Mouse (Mus musculus) ES-E14 (cell line): ENCODE measurements around the gene Rims1. TPM values are rescaled to one million over a fixed set of nuclear protein-coding genes. Genes with fewer than 3 reads are reported as not detected.

Experiments
- DNase-seq: peaks from one replicate; pipeline ENCODE4 v3.0.0-alpha.2; 2013; ENCODE audit warnings: low read depth, low spot score
- H3K27ac ChIP-seq: 2 replicates; pipeline ENCODE4 v1.5.1; 2012; ENCODE audit warnings: low read depth, mild to moderate bottlenecking, low read length, moderate library complexity, mixed read lengths; ENCODE audit not compliant: poor library complexity, insufficient read depth, severe bottlenecking
- H3K36me3 ChIP-seq: 2 replicates; pipeline ENCODE4 v1.6.1; 2012; ENCODE audit warnings: mild to moderate bottlenecking, low read length, moderate library complexity, mixed read lengths; ENCODE audit not compliant: control insufficient read depth, poor library complexity, insufficient read depth, severe bottlenecking
- H3K4me1 ChIP-seq, 2 experiments: fragments of 150-350 bp in 1 of 2; sonication (generic) in 1 of 2; 2 replicates each; pipeline ENCODE4 v1.6.1; 2012; ENCODE audit warnings: low read length in 2 of 2, mild to moderate bottlenecking in 1 of 2, mixed read lengths in 1 of 2; ENCODE audit not compliant: control insufficient read depth in 2 of 2, insufficient read depth in 2 of 2, poor library complexity in 1 of 2
- H3K4me3 ChIP-seq, 2 experiments: fragments of 150-350 bp in 1 of 2; sonication (generic) in 1 of 2; 2 replicates each; pipeline ENCODE4 v1.5.1; 2012; ENCODE audit warnings: low read length in 2 of 2, low read depth in 1 of 2, mild to moderate bottlenecking in 1 of 2, mixed read lengths in 1 of 2; ENCODE audit not compliant: insufficient read depth in 1 of 2, poor library complexity in 1 of 2, severe bottlenecking in 1 of 2
- H3K9ac ChIP-seq: 2 replicates; pipeline ENCODE4 v1.6.1; 2012; ENCODE audit warnings: low read depth, mild to moderate bottlenecking, low read length, mixed read lengths; ENCODE audit not compliant: poor library complexity, insufficient read depth, severe bottlenecking
- H3K9me3 ChIP-seq: fragments of 150-350 bp; sonication (generic); 2 replicates; pipeline ENCODE4 v1.6.1; 2012; ENCODE audit warnings: low read depth, mild to moderate bottlenecking, low read length; ENCODE audit not compliant: control insufficient read depth, insufficient read depth
- CHD2 ChIP-seq: IDR thresholded peaks from 2 replicates; pipeline ENCODE4 v1.6.1; 2014; ENCODE audit warnings: mild to moderate bottlenecking, low read depth, low read length, inconsistent platforms
- HCFC1 ChIP-seq: IDR thresholded peaks from 2 replicates; pipeline ENCODE4 v1.6.1; 2012; ENCODE audit warnings: low read length, inconsistent platforms, borderline replicate concordance; ENCODE audit not compliant: insufficient read depth
- MAFK ChIP-seq: IDR thresholded peaks from 2 replicates; pipeline ENCODE4 v1.6.1; 2014; ENCODE audit warnings: mild to moderate bottlenecking, low read depth, low read length, inconsistent platforms; ENCODE audit not compliant: insufficient read depth
- ZC3H11A ChIP-seq: IDR thresholded peaks from 2 replicates; pipeline ENCODE4 v1.6.1; 2012; ENCODE audit warnings: low read depth, mild to moderate bottlenecking, inconsistent platforms, low read length, borderline replicate concordance
- ZNF384 ChIP-seq: IDR thresholded peaks from 2 replicates; pipeline ENCODE4 v1.6.1; 2012; ENCODE audit warnings: low read depth, low read length, inconsistent platforms
- in situ Hi-C, 2 experiments: fragments of 600-800 bp; cut with MboI; formaldehyde crosslinking; loops; one replicate each; pipeline ENCODE4 v1.15.1; 2025; ENCODE audit warnings: low sequenced_read_pairs in 2 of 2, inconsistent platforms in 1 of 2; ENCODE audit not compliant: unreplicated experiment in 2 of 2
- total RNA-seq: library from RNA; depleted of rRNA; stranded (reverse); fragments of 300-350 nt; gene quantifications from 2 replicates; pipeline ENCODE4 v1.2.3, GENCODE M21; 2012

The Rims1 gene
- total RNA-seq, 1 experiment, result 1.4 TPM

DNA sequence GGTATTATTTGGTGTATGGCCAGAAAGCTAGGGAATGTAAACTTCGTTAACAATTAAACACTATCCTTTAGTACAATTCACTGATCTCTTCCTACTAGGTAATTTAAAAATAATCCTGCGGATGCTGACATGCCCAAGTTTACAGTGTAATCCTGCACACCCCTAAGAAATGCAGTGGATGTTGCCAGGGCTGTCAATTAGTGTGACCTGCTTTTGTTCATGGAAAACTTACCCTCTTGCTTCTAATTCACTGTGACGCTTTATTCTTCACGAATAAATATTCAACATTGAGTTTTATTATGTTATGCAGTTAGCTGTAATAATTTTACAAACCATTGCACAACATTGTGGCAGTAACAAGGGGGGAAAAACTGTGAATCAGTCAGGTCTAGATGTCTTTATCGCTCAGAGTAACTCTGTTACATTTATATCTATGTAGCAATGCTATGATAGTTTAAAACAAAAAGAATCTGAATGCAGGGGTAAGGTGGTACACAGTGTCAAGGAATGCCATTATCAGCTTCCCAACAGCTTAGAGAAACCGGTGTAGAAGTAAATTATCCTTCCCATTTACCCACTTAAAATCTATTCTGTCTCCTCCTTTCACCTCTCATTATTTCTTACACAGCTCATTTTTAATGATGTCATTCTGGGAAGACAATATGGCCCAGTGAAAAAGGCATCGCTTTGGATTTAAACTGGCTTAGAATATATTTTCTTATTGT, 35.1 kb downstream of the Rims1 start:
- no peak for DNase-seq
- Histone ChIP-seq H3K4me3 (no peak overlapping the region), H3K4me1 (no peaks in the 10 kb centered on the region), H3K9me3 (no peaks in the 10 kb centered on the region), H3K9ac (no peak overlapping the region), H3K27ac (no peak overlapping the region), H3K36me3 (no peaks in the 10 kb centered on the region)
- in situ Hi-C loops, result no loop called here
- TF ChIP-seq HCFC1, result no peak
- TF ChIP-seq MAFK, result no peak
- TF ChIP-seq ZNF384, result no peak
- no peak for TF ChIP-seq ZC3H11A
- no peak for TF ChIP-seq CHD2

DNA sequence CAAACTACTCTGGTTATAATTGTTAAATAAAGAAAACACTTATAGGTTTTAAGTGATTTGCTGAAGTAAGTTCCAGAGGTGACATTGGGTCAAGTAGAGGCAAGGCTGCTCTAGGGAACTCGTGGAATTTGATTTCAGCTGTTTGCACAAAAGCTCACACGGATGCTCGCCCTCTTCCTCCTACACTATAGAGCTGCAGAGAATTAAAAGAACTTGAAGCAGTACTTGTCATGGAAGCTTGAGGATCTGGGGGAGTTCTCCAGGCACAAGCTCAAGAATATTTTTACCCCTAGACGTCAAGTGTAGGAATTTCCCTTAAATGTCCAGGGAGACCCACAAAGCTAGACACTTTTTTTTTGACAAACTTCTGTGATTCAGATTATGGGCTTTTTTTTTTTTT, 42.4 kb downstream of the Rims1 start:
- in situ Hi-C loops, result no loop called here
- Histone ChIP-seq H3K9me3 (no peaks in the 10 kb centered on the region), H3K36me3 (no peaks in the 10 kb centered on the region), H3K4me1 (no peaks in the 10 kb centered on the region), H3K9ac (no peak overlapping the region), H3K4me3 (no peak overlapping the region), H3K27ac (no peak overlapping the region)
- no peak for DNase-seq
- TF ChIP-seq HCFC1, result no peak
- TF ChIP-seq ZNF384, result no peak
- no peak for TF ChIP-seq MAFK
- TF ChIP-seq CHD2, result no peak
- no peak for TF ChIP-seq ZC3H11A

DNA sequence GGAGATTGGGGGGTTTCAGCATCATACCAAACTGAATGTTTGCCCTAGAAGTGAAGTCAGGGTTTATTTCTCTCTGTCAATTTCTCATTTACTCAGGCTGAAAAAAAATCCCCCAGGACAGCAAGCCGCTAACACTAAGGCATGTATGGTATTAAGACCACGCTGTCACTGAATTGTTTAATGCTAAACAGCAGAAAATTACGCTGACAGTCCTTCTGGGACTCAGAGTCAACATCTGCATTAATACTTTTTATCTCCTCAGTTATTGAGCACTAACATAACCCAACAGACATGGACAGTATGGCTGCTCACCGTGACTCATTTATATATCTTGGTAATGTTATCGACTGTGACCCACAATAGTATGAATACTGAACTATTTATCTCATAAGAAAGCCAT, 43.0 kb downstream of the Rims1 start:
- Histone ChIP-seq H3K27ac (no peak overlapping the region), H3K4me3 (no peak overlapping the region), H3K36me3 (no peaks in the 10 kb centered on the region), H3K9me3 (no peaks in the 10 kb centered on the region), H3K9ac (no peak overlapping the region), H3K4me1 (no peaks in the 10 kb centered on the region)
- no peak for TF ChIP-seq ZC3H11A
- TF ChIP-seq HCFC1, result no peak
- TF ChIP-seq CHD2, result no peak
- TF ChIP-seq ZNF384, result no peak
- no peak for TF ChIP-seq MAFK
- in situ Hi-C loops, result no loop called here
- no peak for DNase-seq

DNA sequence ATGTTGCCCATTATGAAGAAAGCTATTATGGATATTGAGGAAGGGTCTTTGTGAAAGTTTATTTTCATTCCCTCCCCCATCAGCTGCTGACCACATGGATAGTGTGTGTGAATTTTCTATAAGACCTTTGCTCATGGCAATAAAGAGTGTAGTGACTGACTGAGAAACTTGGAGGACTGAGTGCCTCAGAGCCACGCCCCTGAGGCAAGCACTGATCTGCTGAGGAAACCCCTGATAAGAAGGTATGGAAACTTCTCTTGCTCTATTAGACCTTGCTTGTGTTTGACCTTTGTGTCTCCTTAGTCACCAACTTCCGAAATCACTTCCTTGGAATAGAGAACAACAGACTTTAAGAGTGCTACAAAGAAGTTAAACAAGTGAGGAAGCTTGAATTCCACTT, 55.3 kb downstream of the Rims1 start:
- no peaks in the 10 kb centered on the region for H3K36me3 ChIP-seq
- no peak overlapping the region for H3K4me3 ChIP-seq
- no peak overlapping the region for H3K27ac ChIP-seq
- no peaks in the 10 kb centered on the region for H3K4me1 ChIP-seq
- no peak for DNase-seq
- in situ Hi-C loops, result no loop called here
- H3K9ac ChIP-seq, result no peak overlapping the region
- TF ChIP-seq CHD2, result no peak
- no peak for TF ChIP-seq HCFC1
- no peak for TF ChIP-seq ZC3H11A
- TF ChIP-seq MAFK, result no peak
- no peak for TF ChIP-seq ZNF384
- no peaks in the 10 kb centered on the region for H3K9me3 ChIP-seq

DNA sequence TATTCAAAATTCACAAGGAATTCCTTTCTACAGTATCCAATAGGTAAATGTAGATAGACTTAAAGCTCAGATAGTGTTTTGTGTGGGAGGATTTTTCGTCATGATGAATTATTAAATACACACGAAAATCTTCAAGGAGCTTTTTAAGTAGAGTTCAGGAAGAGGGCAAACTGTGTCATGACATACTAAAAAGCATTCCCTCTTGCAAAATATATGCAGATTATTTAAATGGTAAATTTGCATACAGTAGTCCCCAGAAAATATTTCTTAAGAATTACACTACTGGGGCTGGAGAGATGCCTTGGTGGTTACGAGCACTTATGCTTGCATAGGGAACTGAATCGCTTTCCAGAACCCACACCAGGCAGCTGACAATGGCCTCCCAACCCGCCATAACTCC, 61.1 kb downstream of the Rims1 start:
- TF ChIP-seq HCFC1 (no peak), ZC3H11A (no peak), MAFK (no peak), ZNF384 (no peak), CHD2 (no peak)
- in situ Hi-C loops, result no loop called here
- Histone ChIP-seq H3K9ac (no peak overlapping the region), H3K36me3 (no peaks in the 10 kb centered on the region), H3K4me3 (no peak overlapping the region), H3K4me1 (no peaks in the 10 kb centered on the region), H3K27ac (no peak overlapping the region), H3K9me3 (no peaks in the 10 kb centered on the region)
- DNase-seq, result no peak
